Mouse (Mus musculus) CH12.LX (cell line): ENCODE measurements around the gene Mpl. TPM values are rescaled to one million over a fixed set of nuclear protein-coding genes. Genes with fewer than 3 reads are reported as not detected.
A peak's percentile ranks its signal among the peaks of the same experiment; 100 is the strongest.

Source experiments
- DNase-seq: peaks from one replicate; pipeline ENCODE4 v3.0.0-alpha.2; 2013; ENCODE audit errors: extremely low read depth
- H3K27ac ChIP-seq: 2 replicates; pipeline ENCODE4 v1.5.1; 2012; ENCODE audit warnings: low read depth, mild to moderate bottlenecking, control low read depth, moderate library complexity; ENCODE audit not compliant: insufficient read depth
- H3K27me3 ChIP-seq: replicated peaks from 2 replicates; pipeline ENCODE3; 2012; ENCODE audit warnings: inconsistent platforms
- H3K36me3 ChIP-seq, 2 experiments: replicated peaks in 1 of 2; 2 replicates each; pipeline versions ENCODE3 to v1.6.1; 2012; ENCODE audit warnings: inconsistent platforms in 1 of 2, low read length in 1 of 2, mild to moderate bottlenecking in 1 of 2, mixed read lengths in 1 of 2, moderate library complexity in 1 of 2; ENCODE audit not compliant: control insufficient read depth in 1 of 2, insufficient read depth in 1 of 2
- H3K4me1 ChIP-seq, 2 experiments: 2 replicates each; pipeline ENCODE4 v1.6.1; 2012; ENCODE audit warnings: inconsistent platforms in 1 of 2, moderate library complexity in 1 of 2; ENCODE audit not compliant: insufficient read depth in 2 of 2, control insufficient read depth in 1 of 2
- H3K4me2 ChIP-seq: 2 replicates; pipeline ENCODE4 v1.6.1; 2012; ENCODE audit warnings: low read depth, mild to moderate bottlenecking, control low read depth; ENCODE audit not compliant: poor library complexity, insufficient read depth, severe bottlenecking
- H3K4me3 ChIP-seq, 3 experiments: fragments of 150-350 bp in 1 of 3; sonication (generic) in 1 of 3; replicated peaks in 1 of 3; 2 replicates each; pipeline versions ENCODE3 to v1.5.1; 2011 to 2012; ENCODE audit warnings: low read depth in 2 of 3, low read length in 2 of 3, mild to moderate bottlenecking in 2 of 3, moderate library complexity in 2 of 3, control low read depth in 1 of 3, improper control_type of control experiment in 1 of 3, inconsistent platforms in 1 of 3, mixed read lengths in 1 of 3; ENCODE audit not compliant: poor library complexity in 1 of 3
- H3K79me2 ChIP-seq: replicated peaks from 2 replicates; pipeline ENCODE4 v1.6.1; 2012; ENCODE audit warnings: mild to moderate bottlenecking, moderate library complexity; ENCODE audit not compliant: control insufficient read depth, poor library complexity, insufficient read depth, severe bottlenecking; ENCODE audit errors: extremely low read depth
- H3K9ac ChIP-seq: 2 replicates; pipeline ENCODE4 v1.6.1; 2012; ENCODE audit warnings: low read depth, mild to moderate bottlenecking, control low read depth, moderate library complexity; ENCODE audit not compliant: insufficient read depth
- H3K9me3 ChIP-seq: replicated peaks from 2 replicates; pipeline ENCODE3; 2012; ENCODE audit warnings: low read length, inconsistent platforms, mixed read lengths
- BHLHE40 ChIP-seq: IDR thresholded peaks from 2 replicates; pipeline ENCODE4 v1.6.1; 2011; ENCODE audit warnings: mild to moderate bottlenecking, low read depth, low read length, improper control_type of control experiment
- CHD1 ChIP-seq: IDR thresholded peaks from 2 replicates; pipeline ENCODE4 v1.6.1; 2012; ENCODE audit warnings: low read depth, low read length, improper control_type of control experiment, inconsistent platforms
- CHD2 ChIP-seq: IDR thresholded peaks from 2 replicates; pipeline ENCODE4 v1.6.1; 2011; ENCODE audit warnings: low read length, improper control_type of control experiment
- CTCF ChIP-seq, 2 experiments: IDR thresholded peaks in 1 of 2; conservative IDR thresholded peaks in 1 of 2; 2 replicates each; pipeline ENCODE4 v1.5.1; 2011 to 2012; ENCODE audit warnings: low read depth in 2 of 2, low read length in 2 of 2, improper control_type of control experiment in 1 of 2, inconsistent platforms in 1 of 2, mild to moderate bottlenecking in 1 of 2, moderate library complexity in 1 of 2
- E2F4 ChIP-seq: IDR thresholded peaks from 2 replicates; pipeline ENCODE4 v1.6.1; 2011; ENCODE audit warnings: low read depth, low read length, improper control_type of control experiment; ENCODE audit not compliant: insufficient replicate concordance
- ELF1 ChIP-seq: IDR thresholded peaks from 2 replicates; pipeline ENCODE4 v1.6.1; 2014; ENCODE audit warnings: low read depth, mild to moderate bottlenecking, inconsistent platforms, low read length, improper control_type of control experiment
- EP300 ChIP-seq: IDR thresholded peaks from 2 replicates; pipeline ENCODE4 v1.6.1; 2011; ENCODE audit warnings: low read length, improper control_type of control experiment
- ETS1 ChIP-seq: conservative IDR thresholded peaks from 2 replicates; pipeline ENCODE4 v1.6.1; 2012; ENCODE audit warnings: low read depth, mild to moderate bottlenecking, inconsistent platforms, low read length, improper control_type of control experiment, moderate library complexity
- GABPA ChIP-seq: IDR thresholded peaks from 2 replicates; pipeline ENCODE4 v1.6.1; 2012; ENCODE audit warnings: low read depth, low read length, improper control_type of control experiment, inconsistent platforms; ENCODE audit not compliant: insufficient replicate concordance
- HCFC1 ChIP-seq: IDR thresholded peaks from 2 replicates; pipeline ENCODE4 v1.6.1; 2012; ENCODE audit warnings: low read depth, mild to moderate bottlenecking, inconsistent platforms, low read length, improper control_type of control experiment
- IRF4 ChIP-seq: IDR thresholded peaks from 2 replicates; pipeline ENCODE4 v1.6.1; 2014; ENCODE audit warnings: low read depth, mild to moderate bottlenecking, inconsistent platforms, low read length, improper control_type of control experiment
- JUN ChIP-seq: IDR thresholded peaks from 2 replicates; pipeline ENCODE4 v1.6.1; 2011; ENCODE audit warnings: low read depth, mild to moderate bottlenecking, low read length, improper control_type of control experiment, moderate library complexity; ENCODE audit not compliant: insufficient read depth
- JUND ChIP-seq: conservative IDR thresholded peaks from 2 replicates; pipeline ENCODE4 v1.6.1; 2011; ENCODE audit warnings: low read depth, low read length, improper control_type of control experiment
- KAT2A ChIP-seq: IDR thresholded peaks from 2 replicates; pipeline ENCODE4 v1.6.1; 2012; ENCODE audit warnings: low read length, improper control_type of control experiment, inconsistent platforms; ENCODE audit not compliant: insufficient replicate concordance
- MAFK ChIP-seq: IDR thresholded peaks from 2 replicates; pipeline ENCODE4 v1.6.1; 2011; ENCODE audit warnings: low read length, improper control_type of control experiment; ENCODE audit not compliant: insufficient replicate concordance
- MAX ChIP-seq: IDR thresholded peaks from 2 replicates; pipeline ENCODE4 v1.6.1; 2011; ENCODE audit warnings: low read length, improper control_type of control experiment
- MAZ ChIP-seq: IDR thresholded peaks from 2 replicates; pipeline ENCODE4 v1.6.1; 2012; ENCODE audit warnings: low read depth, mild to moderate bottlenecking, inconsistent platforms, low read length, improper control_type of control experiment, moderate library complexity
- MEF2A ChIP-seq: IDR thresholded peaks from 2 replicates; pipeline ENCODE4 v1.6.1; 2014; ENCODE audit warnings: low read depth, mild to moderate bottlenecking, inconsistent platforms, low read length, improper control_type of control experiment, borderline replicate concordance
- MXI1 ChIP-seq: IDR thresholded peaks from 2 replicates; pipeline ENCODE4 v1.6.1; 2011; ENCODE audit warnings: mild to moderate bottlenecking, low read depth, low read length, improper control_type of control experiment
- MYC ChIP-seq: IDR thresholded peaks from 2 replicates; pipeline ENCODE4 v1.6.1; 2011; ENCODE audit warnings: low read depth, mild to moderate bottlenecking, improper control_type of control experiment, low read length
- NELFE ChIP-seq: IDR thresholded peaks from 2 replicates; pipeline ENCODE4 v1.6.1; 2011; ENCODE audit warnings: low read depth, low read length, improper control_type of control experiment
- NRF1 ChIP-seq: IDR thresholded peaks from 2 replicates; pipeline ENCODE4 v1.6.1; 2014; ENCODE audit warnings: low read depth, mild to moderate bottlenecking, inconsistent platforms, low read length, improper control_type of control experiment, moderate library complexity
- PAX5 ChIP-seq: IDR thresholded peaks from 2 replicates; pipeline ENCODE4 v1.6.1; 2012; ENCODE audit warnings: low read length, inconsistent platforms, mixed read lengths
- POLR2A ChIP-seq: IDR thresholded peaks from 2 replicates; pipeline ENCODE4 v1.6.1; 2011; ENCODE audit warnings: low read depth, mild to moderate bottlenecking, improper control_type of control experiment, low read length
- POLR2AphosphoS2 ChIP-seq: IDR thresholded peaks from 2 replicates; pipeline ENCODE4 v1.6.1; 2011; ENCODE audit warnings: low read depth, low read length, improper control_type of control experiment
- RAD21 ChIP-seq: IDR thresholded peaks from 2 replicates; pipeline ENCODE4 v1.6.1; 2011; ENCODE audit warnings: low read depth, mild to moderate bottlenecking, low read length, improper control_type of control experiment, moderate library complexity
- RCOR1 ChIP-seq: conservative IDR thresholded peaks from 2 replicates; pipeline ENCODE4 v1.6.1; 2012; ENCODE audit warnings: low read depth, mild to moderate bottlenecking, inconsistent platforms, low read length, improper control_type of control experiment
- SIN3A ChIP-seq: IDR thresholded peaks from 2 replicates; pipeline ENCODE4 v1.6.1; 2012; ENCODE audit warnings: low read length, improper control_type of control experiment, inconsistent platforms
- SMC3 ChIP-seq: IDR thresholded peaks from 2 replicates; pipeline ENCODE4 v1.6.1; 2011; ENCODE audit warnings: low read depth, low read length, improper control_type of control experiment
- TBP ChIP-seq: conservative IDR thresholded peaks from 2 replicates; pipeline ENCODE4 v1.6.1; 2011; ENCODE audit warnings: low read depth, low read length, improper control_type of control experiment
- TCF12 ChIP-seq: IDR thresholded peaks from 2 replicates; pipeline ENCODE4 v1.6.1; 2014; ENCODE audit warnings: low read depth, mild to moderate bottlenecking, inconsistent platforms, low read length, improper control_type of control experiment
- UBTF ChIP-seq: IDR thresholded peaks from 2 replicates; pipeline ENCODE4 v1.6.1; 2012; ENCODE audit warnings: low read depth, mild to moderate bottlenecking, inconsistent platforms, low read length, improper control_type of control experiment, moderate library complexity
- USF1 ChIP-seq: IDR thresholded peaks from 2 replicates; pipeline ENCODE4 v1.6.1; 2014; ENCODE audit warnings: low read depth, mild to moderate bottlenecking, inconsistent platforms, low read length, improper control_type of control experiment
- USF2 ChIP-seq: conservative IDR thresholded peaks from 2 replicates; pipeline ENCODE4 v1.6.1; 2011; ENCODE audit warnings: low read depth, low read length, improper control_type of control experiment
- ZC3H11A ChIP-seq: IDR thresholded peaks from 2 replicates; pipeline ENCODE4 v1.6.1; 2012; ENCODE audit warnings: low read depth, mild to moderate bottlenecking, inconsistent platforms, low read length, improper control_type of control experiment
- ZKSCAN1 ChIP-seq: IDR thresholded peaks from 2 replicates; pipeline ENCODE4 v1.6.1; 2012; ENCODE audit warnings: low read depth, inconsistent platforms, low read length, improper control_type of control experiment, borderline replicate concordance
- ZMIZ1 ChIP-seq: IDR thresholded peaks from 2 replicates; pipeline ENCODE4 v1.6.1; 2012; ENCODE audit warnings: low read depth, mild to moderate bottlenecking, inconsistent platforms, low read length, improper control_type of control experiment
- ZNF384 ChIP-seq: IDR thresholded peaks from 2 replicates; pipeline ENCODE4 v1.6.1; 2012; ENCODE audit warnings: low read depth, low read length, improper control_type of control experiment, inconsistent platforms
- dilution Hi-C: fragments of 300-500 bp; cut with MboI; formaldehyde crosslinking; loops from 2 replicates; pipeline ENCODE4 v1.14.3; 2020; ENCODE audit warnings: low sequenced_read_pairs; ENCODE audit not compliant: extremely low pct_unique_long_range_greater_than_20kb, extremely low pct_ligation_motif_present
- in situ Hi-C: fragments of 300-500 bp; cut with MboI; formaldehyde crosslinking; loops from 3 replicates; pipeline ENCODE4 v1.14.3; 2019; ENCODE audit warnings: low sequenced_read_pairs, low pct_ligation_motif_present, low pct_unique_long_range_greater_than_20kb, mixed read lengths
- polyA plus RNA-seq: library from polyadenylated mRNA; unstranded; fragments of >175 nt; gene quantifications from 2 replicates; pipeline ENCODE4 v1.2.1, GENCODE M21; 2012; ENCODE audit warnings: low read depth; ENCODE audit not compliant: insufficient read length
- total RNA-seq, 2 experiments: library from RNA; depleted of rRNA; stranded (reverse); fragments of 300-350 nt in 1 of 2; fragments of >200 nt in 1 of 2; gene quantifications; 2 replicates each; pipeline ENCODE4 v1.2.3; 2012 to 2014

Gene Mpl
- total and polyA plus RNA-seq, 3 experiments: not detected

- H3K27me3 ChIP-seq: no peaks in the 10 kb centered on the region
- H3K4me1 ChIP-seq: peaks cover 11 to 29% of the 10 kb centered on the region in 2 experiments
- H3K4me3 ChIP-seq: peak within 1 kb of the TSS; percentile 76 to 99 (median 95)
- peak; percentile 94 for DNase-seq
- no peaks in the 10 kb centered on the region for H3K9me3 ChIP-seq
- in situ Hi-C loops: no loop called here
- H3K9ac ChIP-seq: peak within 1 kb of the TSS; percentile 96
- H3K36me3 ChIP-seq: peaks cover 32 to 64% of the 10 kb centered on the region in 2 experiments
- H3K79me2 ChIP-seq: peaks cover 19% of the 10 kb centered on the region
- TF ChIP-seq PAX5 (no peak), SIN3A (peak; percentile 96), KAT2A (peak; percentile 80; the same call in 1 of the 2 replicates), GABPA (no peak), ZNF384 (no peak), CHD1 (no peak), UBTF (0 out of 2 replicates have a peak, but pooled peaks have one; percentile 56), MYC (peak; percentile 57; the same call in 1 of the 2 replicates), ZKSCAN1 (no peak), ETS1 (no peak), MAFK (no peak), JUND (no peak), NELFE (peak; percentile 80), POLR2AphosphoS2 (no peak), EP300 (no peak), HCFC1 (peak; percentile 89), MXI1 (peak; percentile 79; the same call in 1 of the 2 replicates), CHD2 (peak; percentile 90), CTCF (conservative IDR thresholded peaks at IDR 0.05 in 1 of 2, IDR thresholded peaks at IDR 0.05 in 1 of 2; ENCODE audit: low read depth in 2 of 2, low read length in 2 of 2) (no peak), USF2 (no peak), ZC3H11A (no peak), NRF1 (peak; percentile 49; the same call in 1 of the 2 replicates), RCOR1 (no peak), IRF4 (peak; percentile 5; the same call in 1 of the 2 replicates), JUN (no peak), MAX (no peak; the same call in 1 of the 2 replicates), MEF2A (no peak), POLR2A (peak; percentile 90), TCF12 (peak; percentile 53; the same call in 1 of the 2 replicates), SMC3 (no peak), ZMIZ1 (peak; percentile 56), ELF1 (peak; percentile 96), E2F4 (peak; percentile 32; the same call in 1 of the 2 replicates), BHLHE40 (no peak), MAZ (0 out of 2 replicates have a peak, but pooled peaks have one; percentile 19), TBP (peak; percentile 42; the same call in 1 of the 2 replicates), RAD21 (no peak), USF1 (no peak)
- H3K4me2 ChIP-seq: peak within 1 kb of the TSS; percentile 92
- dilution Hi-C loops: no loop called here
- H3K27ac ChIP-seq: peak within 1 kb of the TSS; percentile 45
Observed at GRCm38 (mm10) chr4:118409142-118409900, 48.0 kb downstream of the Mpl start, which contains the start of the genes Szt2 and Med8. Szt2 (minus strand) TSS chr4:118409273. Med8 (plus strand) TSS chr4:118409337.
